8 mouse cellular contexts compared by ENCODE assay signal in the genomic region with DNA sequence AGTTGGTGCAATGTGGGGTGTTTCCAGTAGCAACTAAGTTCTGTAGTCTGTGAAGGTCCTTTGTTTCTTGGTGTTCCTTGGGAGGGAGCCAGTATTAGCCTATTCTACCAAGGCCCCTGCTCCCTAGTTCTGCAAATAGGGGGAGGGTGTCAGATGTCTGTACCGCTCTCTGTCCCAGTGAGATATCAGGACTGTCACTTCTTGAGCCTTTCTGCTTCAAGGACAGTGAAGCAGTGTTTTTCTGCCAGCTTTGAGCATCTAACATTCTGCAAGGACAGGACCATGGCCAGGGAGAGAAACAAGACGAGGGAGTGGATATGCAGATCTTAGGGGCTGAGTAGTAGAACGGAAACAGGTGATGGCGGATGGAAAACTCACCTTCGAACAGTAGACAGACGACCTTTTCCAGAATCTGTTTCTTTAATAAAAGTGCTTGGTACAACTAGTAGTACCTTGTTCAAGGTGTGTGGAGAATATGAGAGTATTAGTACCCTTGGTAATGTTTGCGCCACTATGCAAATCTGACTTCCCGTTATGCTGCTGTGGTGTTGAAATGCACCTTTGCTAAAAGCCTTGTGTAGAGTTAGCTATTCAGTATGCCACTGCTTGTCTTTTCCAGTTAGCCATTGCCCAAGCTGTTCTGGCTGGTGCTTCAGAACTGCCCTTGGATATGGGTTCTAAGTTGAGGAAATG. TPM values are rescaled to one million over a fixed set of nuclear protein-coding genes. Genes with fewer than 3 reads are reported as not detected.
DNase-seq lines count a peak whose midpoint lies in the region; ATAC-seq lines count a peak whose summit lies in the region.

No protein-coding gene starts in this region.

- DNase-seq in kidney, postnatal 36 days = no peak
- DNase-seq in brain, adult 2 months (ENCODE audit: low read depth, low spot score) = peak; percentile 74
- DNase-seq in adrenal gland, adult 8-10 months = no peak
- no peak for DNase-seq in retina, embryonic 14.5 days (ENCODE audit: low spot score)
- DNase-seq in left cerebral cortex, adult 11 months (ENCODE audit: low spot score) = no peak

- H3K9ac ChIP-seq in kidney, embryonic 16.5 days (replicated peaks; ENCODE audit: low read length) = peak overlapping the region; percentile 90
- H3K9ac ChIP-seq in hindbrain, embryonic 16.5 days (ENCODE audit: low read depth, low read length) = peak overlapping the region; percentile 97

- H3K4me3 ChIP-seq in kidney, embryonic 16.5 days (ENCODE audit: low read length) = peak overlapping the region; percentile 92
- peak overlapping the region; percentile 87 for H3K4me3 ChIP-seq in hindbrain, embryonic 16.5 days (ENCODE audit: low read length)

- H3K4me1 ChIP-seq in kidney, embryonic 16.5 days (ENCODE audit: insufficient read depth, low read length) = peaks cover 78% of the 10 kb centered on the region
- H3K4me1 ChIP-seq in hindbrain, embryonic 16.5 days (ENCODE audit: control insufficient read depth, insufficient read depth, low read depth, low read length) = peaks cover 63% of the 10 kb centered on the region

- peaks cover 51% of the 10 kb centered on the region for H3K36me3 ChIP-seq in kidney, embryonic 16.5 days (ENCODE audit: insufficient read depth, low read length)
- H3K36me3 ChIP-seq in hindbrain, embryonic 16.5 days (ENCODE audit: control insufficient read depth, insufficient read depth, low read length) = peaks cover 33% of the 10 kb centered on the region

- 44% methylated on average over 8 of the region's 8 CpGs for WGBS in kidney, embryonic 16.5 days
- 40% methylated on average over 8 of the region's 8 CpGs for WGBS in hindbrain, embryonic 16.5 days

- no peak for ATAC-seq in kidney, embryonic 16.5 days (ENCODE audit: low FRiP score, low TSS enrichment)
- ATAC-seq in hindbrain, embryonic 16.5 days = no peak
- 0 out of 2 replicates have a peak, but pooled peaks have one; percentile 24 for ATAC-seq in monocyte, adult 5-6 weeks (replicated peaks; ENCODE audit: insufficient number of reproducible peaks, low FRiP score, low TSS enrichment, poor library complexity, severe bottlenecking)

- no peaks in the 10 kb centered on the region for H3K9me3 ChIP-seq in kidney, embryonic 16.5 days (ENCODE audit: low read length)
- no peaks in the 10 kb centered on the region for H3K9me3 ChIP-seq in hindbrain, embryonic 16.5 days (ENCODE audit: control insufficient read depth, low read length)

- H3K27ac ChIP-seq in kidney, embryonic 16.5 days (ENCODE audit: low read length) = no peak overlapping the region
- H3K27ac ChIP-seq in hindbrain, embryonic 16.5 days (ENCODE audit: low read depth, low read length) = no peak overlapping the region; the same call in 1 of the 2 replicates

- H3K4me2 ChIP-seq in kidney, embryonic 16.5 days (replicated peaks; ENCODE audit: low read depth, low read length) = peak overlapping the region; percentile 93
- peak overlapping the region; percentile 100 for H3K4me2 ChIP-seq in hindbrain, embryonic 16.5 days (ENCODE audit: low read length)

- no peaks in the 10 kb centered on the region for H3K27me3 ChIP-seq in kidney, embryonic 16.5 days (ENCODE audit: insufficient read depth, low read length)
- no peaks in the 10 kb centered on the region for H3K27me3 ChIP-seq in hindbrain, embryonic 16.5 days (replicated peaks; ENCODE audit: control insufficient read depth, insufficient read depth, low read length)

RNA-seq across cellular contexts. Expression of a gene that starts 3.7 kb away (rescaled TPM):
- 178 and 193 TPM in 2 replicates for polyA plus RNA-seq in kidney, embryonic 16.5 days (2015; fragmentation: Nextera tagmentation; extraction: Ambion mirVana)
- 290 and 322 TPM in 2 replicates for polyA plus RNA-seq in hindbrain, embryonic 16.5 days (2015; fragmentation: Nextera tagmentation; extraction: Ambion mirVana)
- total RNA-seq in monocyte, adult 5-6 weeks (2017) = 38.6 to 52.6 TPM (median 50.7 TPM) in 3 replicates
- 1,000 to 10,000 TPM in 3 of 4 experiments, 100 to 1,000 TPM in 1; 965 to 1,225 (median 1,109) TPM for total RNA-seq in adrenal gland, adult 8-10 months (2022)

RNA-seq across cellular contexts. Expression of a gene that starts 35.7 kb away (rescaled TPM):
- polyA plus RNA-seq in kidney, embryonic 16.5 days (2015; fragmentation: Nextera tagmentation; extraction: Ambion mirVana) = 0.12 and 0.17 TPM in 2 replicates
- polyA plus RNA-seq in hindbrain, embryonic 16.5 days (2015; fragmentation: Nextera tagmentation; extraction: Ambion mirVana) = 0.16 and 0.21 TPM in 2 replicates
- total RNA-seq in monocyte, adult 5-6 weeks (2017) = 1.7 TPM in 1 of 3 replicates, not detected in the others
- 1 to 10 TPM; 4.5 to 7.6 (median 6.6) TPM for total RNA-seq in adrenal gland, adult 8-10 months (2022)

Comparison
In these comparisons a context has a peak if more than half of its experiments do, and no peak if none do; other contexts are left out.
1. RNA of a gene that starts 3.7 kb away (total RNA-seq): 965 to 1,225 TPM in adrenal gland, adult 8-10 months; 38.6 to 52.6 TPM in monocyte, adult 5-6 weeks; every median in the first group is over 10 times any median in the second.